Mouse (Mus musculus) thymus, adult 2 months (tissue): ENCODE data around the gene Coq8b.

Experiments
- CTCF ChIP-seq: fragments of 200-500 bp; IDR thresholded peaks from 2 replicates; pipeline ENCODE4 v1.5.1; 2012; ENCODE audit warnings: mild to moderate bottlenecking, control low read depth, low read length, moderate library complexity, borderline replicate concordance; ENCODE audit not compliant: control insufficient read depth, poor library complexity, insufficient read depth; ENCODE audit errors: extremely low read depth
- POLR2A ChIP-seq: fragments of 200-500 bp; IDR thresholded peaks from 2 replicates; pipeline ENCODE4 v1.6.1; 2012; ENCODE audit warnings: mild to moderate bottlenecking, low read length, control low read depth, moderate library complexity; ENCODE audit not compliant: control insufficient read depth, poor library complexity, insufficient read depth; ENCODE audit errors: extremely low read depth

DNA sequence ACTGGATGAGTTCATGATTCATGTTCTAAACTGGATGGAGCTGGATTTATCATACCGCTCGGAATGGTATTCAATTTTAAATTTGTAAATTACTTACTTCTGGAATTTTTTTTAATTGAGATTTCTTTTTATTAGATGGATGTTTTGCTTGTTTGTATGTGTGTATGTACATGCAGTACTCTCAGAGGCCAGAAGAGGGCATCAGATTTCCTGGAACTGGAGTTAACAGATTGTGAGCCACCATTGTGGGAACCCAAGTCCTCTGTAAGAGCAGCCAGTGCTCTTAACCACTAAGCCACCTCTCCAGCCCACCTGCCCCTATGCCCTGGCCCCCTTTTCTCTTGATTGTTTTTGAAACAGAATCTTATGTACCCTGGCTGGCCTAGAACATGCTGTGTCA is 16.3 kb downstream of the Coq8b start:
- TF ChIP-seq CTCF (no peak), POLR2A (no peak)
